Mouse (Mus musculus) testis, adult 2 months (tissue): ENCODE measurements around the gene Scd3. TPM values are rescaled to one million over a fixed set of nuclear protein-coding genes. Genes with fewer than 3 reads are reported as not detected.
A peak's percentile ranks its signal among the peaks of the same experiment; 100 is the strongest.

Experiments
- H3K27ac ChIP-seq: fragments of 200-500 bp; 2 replicates; pipeline ENCODE4 v1.5.1; 2012; ENCODE audit warnings: low read depth, low read length; ENCODE audit not compliant: control insufficient read depth, insufficient read depth
- H3K27me3 ChIP-seq: fragments of 200-500 bp; 2 replicates; pipeline ENCODE4 v1.6.1; 2012; ENCODE audit warnings: mild to moderate bottlenecking, low read length, moderate library complexity; ENCODE audit not compliant: control insufficient read depth, insufficient read depth
- H3K36me3 ChIP-seq: fragments of 200-500 bp; 2 replicates; pipeline ENCODE4 v1.6.1; 2012; ENCODE audit warnings: mild to moderate bottlenecking, low read length; ENCODE audit not compliant: control insufficient read depth, insufficient read depth
- H3K4me1 ChIP-seq: fragments of 200-500 bp; 2 replicates; pipeline ENCODE4 v1.6.1; 2012; ENCODE audit warnings: low read length; ENCODE audit not compliant: control insufficient read depth, insufficient read depth
- H3K4me3 ChIP-seq: fragments of 200-500 bp; 2 replicates; pipeline ENCODE4 v1.5.1; 2012; ENCODE audit warnings: low read depth, mild to moderate bottlenecking, low read length, moderate library complexity, mixed read lengths; ENCODE audit not compliant: control insufficient read depth
- CTCF ChIP-seq: fragments of 200-500 bp; IDR thresholded peaks from 2 replicates; pipeline ENCODE4 v1.5.1; 2012; ENCODE audit warnings: low read depth, mild to moderate bottlenecking, inconsistent platforms, low read length, moderate library complexity; ENCODE audit not compliant: control insufficient read depth, insufficient read depth, insufficient replicate concordance
- POLR2A ChIP-seq: fragments of 200-500 bp; IDR thresholded peaks from 2 replicates; pipeline ENCODE4 v1.6.1; 2012; ENCODE audit warnings: low read depth, mild to moderate bottlenecking, inconsistent platforms, low read length, moderate library complexity; ENCODE audit not compliant: control insufficient read depth
- polyA plus RNA-seq: library from polyadenylated mRNA; depleted of rRNA; stranded (reverse); fragments of >200 nt; gene quantifications from 2 replicates; pipeline ENCODE4 v1.2.3, GENCODE M21; 2012

The Scd3 gene
- polyA plus RNA-seq, 1 experiment: 7.1 TPM

GRCm38 (mm10) chr19:44180502-44180901 is 22.6 kb upstream of the Scd3 start:
- TF ChIP-seq POLR2A (no peak), CTCF (no peak)
- no peaks in the 10 kb centered on the region for H3K36me3 ChIP-seq
- no peak overlapping the region for H3K4me3 ChIP-seq

DNA sequence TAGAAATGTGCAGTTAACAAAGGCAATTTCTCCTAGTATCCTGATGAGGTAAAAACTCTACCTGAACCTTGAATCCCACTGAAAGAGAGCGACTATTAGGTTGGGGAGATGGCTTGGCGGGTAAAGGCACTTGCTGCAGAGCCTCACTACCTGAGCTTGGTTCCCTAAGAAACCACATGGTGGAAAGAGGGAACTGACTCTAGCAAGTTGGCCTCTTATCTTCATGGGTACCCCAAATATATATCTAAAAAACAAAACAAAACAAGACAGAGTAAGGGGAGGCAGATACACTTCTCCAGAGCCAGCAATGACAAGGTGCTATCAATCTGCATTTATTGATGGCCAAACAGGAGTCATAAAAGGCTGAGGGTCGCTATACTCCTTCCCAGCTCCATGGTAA is 19.1 kb upstream of the Scd3 start:
- no peaks in the 10 kb centered on the region for H3K4me1 ChIP-seq
- H3K4me3 ChIP-seq: no peak overlapping the region
- no peaks in the 10 kb centered on the region for H3K36me3 ChIP-seq
- H3K27me3 ChIP-seq: no peaks in the 10 kb centered on the region
- no peak overlapping the region for H3K27ac ChIP-seq
- TF ChIP-seq POLR2A (no peak), CTCF (no peak)

More at GRCm38 (mm10) chr19:44180502-44180901, 22.6 kb upstream of the Scd3 start:
- Histone ChIP-seq H3K27ac (no peak overlapping the region), H3K4me1 (no peaks in the 10 kb centered on the region), H3K27me3 (no peaks in the 10 kb centered on the region)

- Histone ChIP-seq H3K4me3 (no peak overlapping the region), H3K4me1 (peaks cover 3% of the 10 kb centered on the region)
- TF ChIP-seq POLR2A (no peak), CTCF (no peak)
Observed at GRCm38 (mm10) chr19:44189056-44189455, 14.0 kb upstream of the Scd3 start.

DNA sequence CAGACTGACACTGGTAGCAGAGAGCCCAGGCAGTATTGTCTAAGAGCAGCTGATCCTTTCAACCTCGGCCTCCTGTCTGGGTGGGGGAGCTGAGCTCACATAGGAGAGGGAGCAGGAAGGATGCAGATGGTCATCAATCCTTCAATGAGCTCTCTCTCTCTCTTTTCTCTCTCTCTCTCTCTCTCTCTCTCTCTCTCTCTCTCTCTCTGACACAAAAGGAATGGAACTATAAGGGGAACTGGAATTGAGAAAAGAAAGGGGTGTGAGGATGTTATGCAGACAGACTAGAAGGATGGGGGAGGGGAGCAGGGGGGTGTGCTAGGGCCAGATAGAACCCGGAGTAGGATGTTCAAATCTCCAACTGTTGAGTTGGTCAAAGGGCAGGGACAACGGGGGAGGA is 10.7 kb upstream of the Scd3 start, which contains the start of gene Pkd2l1:
Gene Pkd2l1, minus strand, starts transcription at position 101 of the 400 bp plus-strand sequence.
- Histone ChIP-seq H3K27me3 (no peaks in the 10 kb centered on the region), H3K4me1 (peaks cover 3% of the 10 kb centered on the region), H3K27ac (no peak within 1 kb of the TSS), H3K36me3 (no peaks in the 10 kb centered on the region), H3K4me3 (no peak within 1 kb of the TSS)
- no peak for TF ChIP-seq CTCF
- no peak for TF ChIP-seq POLR2A

More at GRCm38 (mm10) chr19:44189056-44189455, 14.0 kb upstream of the Scd3 start:
- no peaks in the 10 kb centered on the region for H3K27me3 ChIP-seq
- no peak overlapping the region for H3K27ac ChIP-seq
- no peaks in the 10 kb centered on the region for H3K36me3 ChIP-seq

DNA sequence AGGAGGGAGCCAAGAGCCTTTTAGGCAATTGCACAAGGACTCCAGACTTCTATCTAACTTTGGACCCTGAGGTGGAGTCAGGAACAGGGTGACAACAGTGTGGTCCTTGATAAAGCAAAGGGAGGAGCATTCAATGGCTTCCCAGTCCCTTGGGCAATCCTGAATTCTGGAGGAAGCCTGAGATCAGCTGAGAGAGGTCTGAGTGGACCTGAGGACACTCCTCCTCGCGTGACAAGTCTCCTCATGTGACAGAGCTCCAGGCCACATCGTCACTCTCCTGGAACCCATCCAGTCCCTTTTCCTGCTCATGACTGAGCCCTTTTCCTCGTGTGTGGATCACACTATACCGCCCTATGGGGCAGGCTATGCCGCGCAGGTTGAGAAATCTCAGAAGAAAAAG is 9.2 kb upstream of the Scd3 start:
- H3K4me3 ChIP-seq: no peak overlapping the region
- TF ChIP-seq POLR2A (no peak), CTCF (no peak)
- no peaks in the 10 kb centered on the region for H3K27me3 ChIP-seq
- H3K27ac ChIP-seq: no peak overlapping the region
- H3K4me1 ChIP-seq: peaks cover 3% of the 10 kb centered on the region
- no peaks in the 10 kb centered on the region for H3K36me3 ChIP-seq

- no peak overlapping the region for H3K4me3 ChIP-seq
- H3K4me1 ChIP-seq: peaks cover 3% of the 10 kb centered on the region
- TF ChIP-seq CTCF: peak; percentile 59; the same call in 1 of the 2 replicates
- TF ChIP-seq POLR2A: no peak
- H3K27me3 ChIP-seq: no peaks in the 10 kb centered on the region
- H3K36me3 ChIP-seq: no peaks in the 10 kb centered on the region
- no peak overlapping the region for H3K27ac ChIP-seq
Observed at GRCm38 (mm10) chr19:44195138-44195537, 7.9 kb upstream of the Scd3 start.

GRCm38 (mm10) chr19:44197053-44197852 is 5.8 kb upstream of the Scd3 start:
- no peaks in the 10 kb centered on the region for H3K36me3 ChIP-seq
- H3K4me1 ChIP-seq: peaks cover 3% of the 10 kb centered on the region
- H3K27me3 ChIP-seq: no peaks in the 10 kb centered on the region
- TF ChIP-seq POLR2A (no peak), CTCF (no peak)
- no peak overlapping the region for H3K27ac ChIP-seq
- no peak overlapping the region for H3K4me3 ChIP-seq
